Mouse (Mus musculus): ENCODE measurements around the gene Odr4. TPM values are rescaled to one million over a fixed set of nuclear protein-coding genes. Genes with fewer than 3 reads are reported as not detected.

The Odr4 gene
- polyA plus RNA-seq, 1 experiment from 2014 or later: 38.6 TPM

Other genes with a start within 250 kb of the Odr4 start
- 0.22 TPM in 1 of 2 replicates, not detected in the other for gene Pdc, start 73.7 kb downstream of the Odr4 start, polyA plus RNA-seq (2015; fragmentation: Nextera tagmentation; extraction: Ambion mirVana)
- gene Tpr, start 242 bp downstream of the Odr4 start, polyA plus RNA-seq (2015; fragmentation: Nextera tagmentation; extraction: Ambion mirVana): 157 and 166 TPM in 2 replicates
- gene Prg4, start 73.1 kb upstream of the Odr4 start, polyA plus RNA-seq (2015; fragmentation: Nextera tagmentation; extraction: Ambion mirVana): 0.54 and 0.63 TPM in 2 replicates